8 mouse cellular contexts compared by ENCODE assay signal in the genomic region with DNA sequence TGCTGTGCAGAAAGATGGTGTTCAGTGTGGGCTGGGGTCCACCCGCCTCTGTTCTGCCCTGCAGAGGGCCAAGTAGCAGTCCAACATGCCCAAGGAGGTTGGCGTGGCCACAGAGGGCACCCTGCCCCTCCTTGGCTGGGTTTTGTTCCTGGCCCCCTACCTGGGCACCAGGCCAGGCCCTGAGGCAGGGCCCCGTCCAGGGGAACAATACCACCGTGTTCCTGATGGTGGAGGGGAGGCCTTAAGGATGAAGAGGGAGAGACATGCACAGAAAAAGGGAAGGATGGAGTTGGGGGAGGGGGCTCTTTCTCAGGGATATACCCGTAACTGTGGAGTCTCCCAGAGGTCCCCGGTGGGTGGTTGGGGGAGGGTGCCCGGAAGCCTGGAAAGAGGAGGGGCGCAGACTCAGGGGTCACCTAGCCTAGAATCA. TPM values are rescaled to one million over a fixed set of nuclear protein-coding genes. Genes with fewer than 3 reads are reported as not detected.
DNase-seq lines count a peak whose midpoint lies in the region; ATAC-seq lines count a peak whose summit lies in the region.

No protein-coding gene starts in this region.

- peak; percentile 47 for DNase-seq in kidney, adult 11 months
- DNase-seq in kidney, adult 18-20 months = no peak
- DNase-seq in MN1 (ENCODE audit: low spot score) = peak; percentile 59
- peak; percentile 51 for DNase-seq in heart, postnatal 4 days
- no peak for DNase-seq in right cerebral cortex, postnatal 10 days (ENCODE audit: low spot score in 2 of 2)
- no peak for DNase-seq in frontal cortex, postnatal 36 days (ENCODE audit: low spot score in 2 of 2)
- DNase-seq in cerebellum, postnatal 36 days = no peak

- peaks cover 28% of the 10 kb centered on the region for H3K27me3 ChIP-seq in liver, embryonic 16.5 days (ENCODE audit: control insufficient read depth, insufficient read depth, low read depth, low read length)

- peaks cover 42% of the 10 kb centered on the region for H3K4me1 ChIP-seq in liver, embryonic 16.5 days (ENCODE audit: control insufficient read depth, low read depth, low read length)

- H3K4me2 ChIP-seq in liver, embryonic 16.5 days (ENCODE audit: low read depth, low read length) = peak overlapping the region; percentile 62

- ATAC-seq in liver, embryonic 16.5 days (ENCODE audit: low read depth) = no peak

- H3K36me3 ChIP-seq in liver, embryonic 16.5 days (ENCODE audit: control insufficient read depth, insufficient read depth) = no peaks in the 10 kb centered on the region

- H3K9me3 ChIP-seq in liver, embryonic 16.5 days (replicated peaks; ENCODE audit: control insufficient read depth, low read length) = no peaks in the 10 kb centered on the region

- WGBS in liver, embryonic 16.5 days (ENCODE audit: insufficient replicate concordance) = 29% methylated on average over 8 of the region's 8 CpGs

- H3K27ac ChIP-seq in liver, embryonic 16.5 days (ENCODE audit: low read length) = no peak overlapping the region

- H3K4me3 ChIP-seq in liver, embryonic 16.5 days (ENCODE audit: low read depth, low read length) = peak overlapping the region; percentile 66

- no peak overlapping the region for H3K9ac ChIP-seq in liver, embryonic 16.5 days (ENCODE audit: low read depth, low read length)

RNA-seq across cellular contexts. Expression of gene Nanos3, which starts 15.1 kb away (rescaled TPM):
- total RNA-seq in heart, postnatal 4 days (2021) = 1 to 10 TPM; 3.6 to 4.3 TPM
- not detected in 2 replicates for polyA plus RNA-seq in liver, embryonic 16.5 days (2015; fragmentation: Nextera tagmentation; extraction: Ambion mirVana)

RNA-seq across cellular contexts. Expression of gene Zswim4, which starts 36.7 kb away (rescaled TPM):
- 10 to 100 TPM; 12.8 to 13.8 TPM for total RNA-seq in heart, postnatal 4 days (2021)
- polyA plus RNA-seq in liver, embryonic 16.5 days (2015; fragmentation: Nextera tagmentation; extraction: Ambion mirVana) = 2.2 and 2.8 TPM in 2 replicates

RNA-seq across cellular contexts. Expression of gene D8Ertd738e, which starts 49.4 kb away (rescaled TPM):
- total RNA-seq in heart, postnatal 4 days (2021) = 100 to 1,000 TPM; 218 to 233 TPM
- polyA plus RNA-seq in liver, embryonic 16.5 days (2015; fragmentation: Nextera tagmentation; extraction: Ambion mirVana) = 175 and 185 TPM in 2 replicates

RNA-seq across cellular contexts. Expression of gene 4930432K21Rik, which starts 52.3 kb away (rescaled TPM):
- under 1 TPM; 0.38 to 0.60 TPM for total RNA-seq in heart, postnatal 4 days (2021)
- 0.26 and 0.28 TPM in 2 replicates for polyA plus RNA-seq in liver, embryonic 16.5 days (2015; fragmentation: Nextera tagmentation; extraction: Ambion mirVana)

RNA-seq across cellular contexts. Expression of gene Cc2d1a, which starts 52.4 kb away (rescaled TPM):
- 10 to 100 TPM; 12.6 to 15.6 TPM for total RNA-seq in heart, postnatal 4 days (2021)
- 5.3 and 5.8 TPM in 2 replicates for polyA plus RNA-seq in liver, embryonic 16.5 days (2015; fragmentation: Nextera tagmentation; extraction: Ambion mirVana)

Comparison
In these comparisons a context has a peak if more than half of its experiments do, and no peak if none do; other contexts are left out.
1. DNase-seq: peak in kidney, adult 11 months (single experiment), MN1 (single experiment) and heart, postnatal 4 days (single experiment); none in kidney, adult 18-20 months (single experiment), right cerebral cortex, postnatal 10 days (0 of 2), frontal cortex, postnatal 36 days (0 of 2) and cerebellum, postnatal 36 days (0 of 2).